Mouse (Mus musculus): ENCODE data around the gene Dop1b.

Dop1b gene

GRCm38 (mm10) chr16:93826909-93827308 lies 115.2 kb downstream of the Dop1b start:
- no peak for DNase-seq (ENCODE audit: low read depth, low spot score)

DNA sequence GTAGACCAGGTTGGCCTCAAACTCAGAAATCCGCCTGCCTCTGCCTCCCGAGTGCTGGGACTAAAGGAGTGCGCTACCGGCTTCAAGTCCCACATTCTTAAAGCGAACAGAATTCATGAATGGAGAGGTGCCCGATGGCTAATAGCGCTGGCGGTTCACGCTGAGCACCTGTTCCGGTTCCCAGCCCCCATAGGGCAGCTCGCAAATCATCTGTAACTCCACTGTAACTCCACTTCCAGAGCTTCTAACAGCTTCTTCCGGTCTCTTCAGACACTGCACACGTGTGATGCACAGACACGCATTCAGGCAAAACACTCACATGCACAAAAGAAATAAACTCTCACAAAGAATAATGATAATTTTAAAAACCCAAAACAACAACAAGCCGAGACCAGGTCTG lies 117.8 kb downstream of the Dop1b start:
- no peak for DNase-seq (ENCODE audit: low read depth, low spot score)

DNA sequence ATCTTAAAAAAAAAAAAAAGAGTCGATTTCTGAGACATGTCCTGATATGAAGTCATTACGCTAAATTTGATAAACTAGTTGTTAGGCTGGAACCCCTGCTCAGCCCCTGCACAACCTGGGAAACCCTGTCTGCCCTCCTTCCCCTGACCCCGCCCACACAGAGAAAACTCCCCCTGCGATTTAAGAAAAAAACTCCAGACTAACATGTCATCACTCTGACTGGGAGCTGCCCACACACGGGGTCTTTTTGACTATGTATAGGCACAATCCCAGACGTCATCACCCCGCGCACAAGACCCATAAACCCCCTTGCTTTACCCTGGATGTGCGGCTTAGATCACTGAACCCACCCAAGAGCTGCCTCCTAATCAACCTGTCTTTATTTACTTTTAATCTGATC lies 118.4 kb downstream of the Dop1b start:
- DNase-seq (ENCODE audit: low read depth, low spot score), result no peak

DNA sequence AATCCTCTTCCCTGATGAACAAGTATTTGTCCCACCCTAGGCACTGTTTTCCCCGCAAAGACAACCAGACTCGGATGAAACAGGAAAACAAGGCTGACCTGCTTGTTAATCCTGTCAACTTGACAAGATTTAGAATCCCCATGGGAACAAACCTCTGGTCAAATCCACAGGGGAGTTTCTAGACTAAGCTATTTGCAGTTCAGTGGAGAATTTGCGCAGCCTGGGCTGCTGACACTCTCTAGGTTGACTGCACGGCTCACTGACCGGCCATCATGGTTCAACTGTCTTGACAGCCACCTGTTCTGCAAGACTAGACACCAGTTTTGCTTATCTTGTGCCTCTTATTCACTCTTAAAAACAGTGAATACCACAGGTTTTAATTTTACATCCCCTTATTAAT lies 119.2 kb downstream of the Dop1b start:
- DNase-seq (ENCODE audit: low read depth, low spot score), result no peak

- peak; percentile 99 for DNase-seq (ENCODE audit: low read depth, low spot score)
Observed at GRCm38 (mm10) chr16:93831627-93832395, 120.1 kb downstream of the Dop1b start, which contains the start of gene Morc3. TSS of gene Morc3 (plus strand) at chr16:93832121.

DNA sequence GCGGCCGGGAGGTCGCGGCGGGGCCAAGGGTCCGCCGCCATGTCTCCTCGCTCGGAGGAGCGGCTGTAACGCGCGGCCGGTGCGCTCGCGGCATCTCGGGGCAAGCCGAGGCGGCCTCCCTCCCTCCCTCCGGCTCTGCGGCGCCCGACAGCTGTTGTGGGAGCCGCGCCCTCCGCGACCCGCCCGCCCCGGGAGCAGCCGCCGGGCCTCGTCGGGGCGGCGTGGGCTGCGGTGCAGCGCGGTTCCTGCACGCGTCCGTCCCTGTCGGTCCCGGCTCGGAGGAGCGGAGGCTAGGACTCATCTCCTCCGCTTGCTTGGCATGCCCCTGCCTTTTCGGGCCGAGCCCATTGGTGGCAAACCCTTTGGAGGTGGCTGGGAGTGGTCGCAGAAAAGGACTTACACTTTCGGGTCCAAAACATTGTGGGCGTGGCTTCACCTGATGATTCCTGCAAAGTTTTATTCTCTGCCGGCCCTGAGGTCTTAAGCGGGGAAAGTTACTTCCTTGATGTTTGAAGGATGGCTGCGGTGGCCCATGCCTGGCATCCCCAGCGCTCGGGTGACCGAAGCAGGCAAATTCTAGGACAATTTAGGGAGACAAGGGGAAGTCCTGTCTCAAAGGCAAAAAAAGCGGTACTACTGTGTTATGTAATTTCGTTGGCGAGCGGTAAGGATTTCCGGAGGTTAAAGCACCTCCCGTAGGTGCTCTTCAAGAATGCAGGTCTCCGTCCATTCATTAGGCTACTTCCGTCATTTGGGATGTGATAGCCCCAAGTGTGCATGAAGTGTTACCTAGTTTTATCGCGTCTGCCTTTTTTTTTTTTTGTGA lies 121.0 kb downstream of the Dop1b start:
- DNase-seq (ENCODE audit: low read depth, low spot score), result no peak

GRCm38 (mm10) chr16:93833551-93833950 lies 121.8 kb downstream of the Dop1b start:
- DNase-seq (ENCODE audit: low read depth, low spot score), result no peak

- DNase-seq (ENCODE audit: low read depth, low spot score), result no peak
Observed at GRCm38 (mm10) chr16:93834076-93834475, 122.4 kb downstream of the Dop1b start.

DNA sequence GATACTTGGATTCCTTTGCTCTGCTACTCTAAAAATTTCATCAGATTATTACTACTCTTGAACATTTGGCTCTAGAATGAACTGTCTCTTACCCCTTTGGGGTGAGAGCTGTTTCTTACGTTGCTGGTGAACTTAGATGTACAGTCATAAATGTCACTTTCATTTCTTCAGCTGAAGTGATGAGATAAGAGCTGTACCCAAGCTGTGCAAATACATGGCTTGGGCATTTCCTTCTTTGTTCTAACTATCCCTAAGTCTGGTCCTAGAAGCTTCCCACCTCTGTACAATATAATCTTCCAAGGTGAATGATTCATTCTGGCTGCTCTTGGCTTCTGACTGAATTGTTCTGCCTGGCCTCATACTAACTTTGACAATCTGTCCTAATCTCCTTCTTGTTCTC lies 127.3 kb downstream of the Dop1b start:
- no peak for DNase-seq (ENCODE audit: low read depth, low spot score)

DNA sequence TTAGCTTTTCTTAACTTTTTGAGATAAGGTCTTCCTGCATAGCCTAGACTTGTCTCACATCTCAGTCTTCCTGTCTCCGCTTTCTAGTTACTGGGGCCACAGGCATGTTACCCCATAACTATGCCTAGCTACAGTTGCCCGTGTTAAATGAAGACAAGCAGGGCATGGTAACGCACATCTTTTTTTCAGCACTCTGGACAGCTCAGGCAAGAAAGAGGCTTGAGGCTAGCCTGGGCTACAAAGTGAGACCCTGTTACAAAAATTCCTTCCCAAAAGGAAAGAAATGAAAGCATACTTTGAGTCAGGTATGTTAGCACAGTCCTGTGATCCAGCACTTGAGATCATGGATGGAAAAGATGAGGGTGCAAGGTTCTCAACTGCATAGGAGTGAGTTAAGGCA lies 138.8 kb downstream of the Dop1b start:
- no peak for DNase-seq (ENCODE audit: low read depth, low spot score)

DNA sequence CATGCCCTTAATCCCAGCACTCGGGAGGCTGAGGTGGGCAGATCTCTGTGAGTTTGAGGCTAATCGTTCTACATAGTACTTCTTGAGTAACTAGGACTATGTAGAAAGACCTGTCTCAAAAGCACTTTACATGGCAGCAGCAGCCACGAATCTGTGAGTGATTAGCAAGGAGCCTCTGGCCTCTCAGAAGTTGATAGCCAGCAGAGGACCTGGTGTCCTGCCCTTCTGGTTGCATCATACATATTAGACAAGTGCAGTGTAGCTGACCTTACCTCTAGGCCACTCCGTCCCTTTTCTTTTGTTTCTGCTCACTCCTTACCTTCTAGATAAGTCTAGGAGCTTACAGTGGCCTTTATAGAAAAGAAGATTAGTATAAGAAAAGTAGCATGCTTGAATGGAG lies 148.3 kb downstream of the Dop1b start:
- no peak for DNase-seq (ENCODE audit: low read depth, low spot score)

All from CD4-positive helper T cell, adult 2 months (primary cell).